Mouse (Mus musculus) lung, adult 2 months (tissue): ENCODE measurements around the gene Pcdh15.

Experiments used
- CTCF ChIP-seq: fragments of 200-500 bp; IDR thresholded peaks from 2 replicates; pipeline ENCODE4 v1.5.1; 2011; ENCODE audit warnings: mild to moderate bottlenecking, low read length, control low read depth; ENCODE audit not compliant: insufficient read depth
- POLR2A ChIP-seq: fragments of 200-500 bp; IDR thresholded peaks from 2 replicates; pipeline ENCODE4 v1.6.1; 2011; ENCODE audit warnings: low read depth, mild to moderate bottlenecking, control low read depth, low read length, borderline replicate concordance; ENCODE audit errors: extremely low read depth

DNA sequence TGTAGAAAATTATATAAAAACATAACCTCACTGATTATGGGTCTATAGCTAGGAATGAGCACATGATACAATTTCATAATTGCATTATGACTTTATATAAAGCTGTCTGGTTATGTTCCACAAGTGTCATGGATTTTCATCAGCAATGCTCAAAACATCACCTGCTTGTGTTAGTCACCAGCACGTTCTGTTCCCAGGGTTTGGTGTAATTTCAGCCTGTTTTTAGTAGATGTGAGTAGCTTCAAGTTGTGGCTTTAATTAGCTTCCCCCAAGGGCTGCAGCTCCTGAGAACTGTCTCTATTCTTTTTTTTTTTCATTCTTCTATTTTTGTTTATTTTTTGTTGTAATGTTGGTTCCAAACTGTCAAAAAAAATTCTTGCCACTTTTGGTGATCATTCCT lies 809.4 kb downstream of the Pcdh15 start:
- TF ChIP-seq CTCF (no peak), POLR2A (no peak)
